Mouse (Mus musculus): ENCODE results near the gene Dnajc6.

Gene Dnajc6

DNA sequence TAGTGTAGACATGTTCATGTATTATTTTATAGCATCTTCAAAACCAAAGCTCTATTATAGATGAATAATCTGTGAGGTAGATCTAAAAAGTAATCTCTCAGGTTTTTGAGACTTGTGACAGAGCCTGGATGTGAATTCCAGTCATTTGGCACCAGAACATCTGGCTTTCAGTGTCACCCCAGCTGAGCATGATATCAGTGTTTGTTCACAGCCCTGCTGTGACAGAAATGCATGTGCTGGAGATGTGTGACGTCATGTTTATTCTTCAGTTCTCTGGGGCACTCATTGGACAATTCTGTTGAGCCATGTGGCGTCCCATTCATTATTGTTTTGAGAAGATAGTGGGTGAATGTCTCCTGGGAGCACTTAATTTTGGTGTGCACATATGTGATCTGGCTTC, 139.1 kb downstream of the Dnajc6 start:
- intact Hi-C loops (cut with DNase I) = no loop called here

DNA sequence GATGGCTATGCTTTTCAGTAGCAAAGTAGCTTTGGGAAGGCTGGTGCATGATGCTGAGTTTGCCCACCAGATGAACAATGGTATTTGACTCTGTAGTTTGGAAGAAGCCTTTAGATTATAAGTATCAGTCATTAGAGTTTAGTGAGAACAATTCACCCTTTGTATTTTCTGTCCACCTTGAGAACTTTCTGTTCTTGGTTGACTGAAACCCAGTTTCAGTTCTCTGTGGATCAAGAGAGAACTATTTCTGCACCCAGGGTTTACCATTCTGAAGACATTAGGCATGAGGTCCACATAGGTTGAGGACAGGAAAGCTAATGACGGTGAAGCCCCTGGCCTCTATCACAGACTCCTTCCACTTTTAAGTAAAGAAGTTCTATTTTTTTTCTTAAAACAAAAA, 141.0 kb downstream of the Dnajc6 start:
- intact Hi-C loops (cut with DNase I) = no loop called here

DNA sequence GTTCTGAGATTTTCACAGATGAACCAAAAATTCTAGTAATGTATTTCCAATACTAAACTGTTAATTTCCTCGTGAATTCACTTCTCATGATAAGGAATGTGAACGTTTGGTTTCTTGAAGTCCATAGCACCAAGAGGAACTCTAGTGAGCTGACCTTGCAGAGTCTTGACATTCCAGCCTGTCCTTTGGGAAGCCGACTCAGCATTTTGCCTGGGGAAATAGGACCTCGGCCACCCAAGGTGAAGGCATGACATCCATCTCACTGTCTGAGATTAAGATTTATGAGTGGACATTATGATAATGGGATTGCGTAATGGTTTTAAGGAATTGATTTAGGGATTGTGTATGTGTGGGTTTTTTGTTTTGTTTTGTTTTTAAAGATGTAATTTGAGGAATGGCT, 144.2 kb downstream of the Dnajc6 start:
- intact Hi-C loops (cut with DNase I) = loop anchor here (10.0 kb wide), 1 partner anchor 146 kb away; the partner anchor contains the start of gene Dnajc6

DNA sequence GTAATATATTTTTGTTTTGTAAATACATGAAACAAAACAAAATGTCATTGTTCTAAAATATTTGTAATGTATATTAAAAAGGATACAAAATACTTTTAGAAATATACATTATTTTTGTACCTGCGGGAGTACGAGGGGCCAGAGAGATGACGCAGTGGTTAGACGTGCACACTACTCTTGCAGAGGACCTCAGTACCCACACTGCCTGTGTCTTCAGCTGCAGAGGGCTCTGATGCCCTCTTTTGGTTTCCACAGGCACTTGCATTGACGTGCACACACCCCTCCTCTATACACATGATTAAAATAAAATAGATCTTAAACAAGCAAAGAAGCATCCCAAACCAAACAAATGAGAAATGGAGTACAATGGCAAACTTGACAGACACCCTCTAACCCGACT, 146.3 kb downstream of the Dnajc6 start:
- intact Hi-C loops (cut with DNase I) = loop anchor here (10.0 kb wide), 1 partner anchor 148 kb away; the partner anchor contains the start of gene Dnajc6

DNA sequence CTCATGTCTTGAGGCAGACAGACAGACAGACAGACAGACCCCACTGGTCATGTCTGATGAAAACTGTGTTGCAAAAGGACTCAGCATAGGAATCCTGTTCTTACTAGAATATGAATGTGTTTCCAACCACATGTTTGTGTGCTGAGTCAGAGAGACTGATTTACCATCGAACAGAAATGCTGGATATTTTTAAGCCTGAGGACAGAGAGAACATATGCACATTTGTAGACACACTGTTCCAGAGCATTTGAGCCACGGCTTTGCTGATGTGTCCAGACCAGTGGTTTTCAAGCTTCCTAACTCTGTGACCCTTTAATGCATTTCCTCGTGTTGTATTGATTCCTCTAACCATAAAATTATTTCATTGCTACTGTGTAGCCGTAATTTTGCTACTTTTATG, 146.8 kb downstream of the Dnajc6 start:
- intact Hi-C loops (cut with DNase I) = loop anchor here (10.0 kb wide), 1 partner anchor 148 kb away; the partner anchor contains the start of gene Dnajc6

DNA sequence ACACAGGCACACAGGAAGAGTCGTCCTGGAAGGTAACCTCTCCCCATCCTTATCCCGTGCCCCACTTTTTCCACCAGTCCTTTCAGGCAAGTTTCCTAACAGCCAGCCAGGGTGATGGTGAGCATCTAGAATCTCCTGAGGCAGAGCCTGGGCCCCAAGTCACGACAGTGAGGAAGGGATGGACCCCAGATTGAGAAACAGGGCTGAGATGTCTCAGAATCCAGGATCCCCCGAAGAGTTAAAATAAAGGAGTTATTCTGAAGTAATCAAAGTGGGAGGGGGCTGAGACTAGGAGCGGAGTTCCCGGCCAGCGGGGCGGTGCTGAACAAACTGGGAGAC, 150.4 kb downstream of the Dnajc6 start:
- intact Hi-C loops (cut with DNase I) = loop anchor here (10.0 kb wide), 1 partner anchor 152 kb away; the partner anchor contains the start of gene Dnajc6

DNA sequence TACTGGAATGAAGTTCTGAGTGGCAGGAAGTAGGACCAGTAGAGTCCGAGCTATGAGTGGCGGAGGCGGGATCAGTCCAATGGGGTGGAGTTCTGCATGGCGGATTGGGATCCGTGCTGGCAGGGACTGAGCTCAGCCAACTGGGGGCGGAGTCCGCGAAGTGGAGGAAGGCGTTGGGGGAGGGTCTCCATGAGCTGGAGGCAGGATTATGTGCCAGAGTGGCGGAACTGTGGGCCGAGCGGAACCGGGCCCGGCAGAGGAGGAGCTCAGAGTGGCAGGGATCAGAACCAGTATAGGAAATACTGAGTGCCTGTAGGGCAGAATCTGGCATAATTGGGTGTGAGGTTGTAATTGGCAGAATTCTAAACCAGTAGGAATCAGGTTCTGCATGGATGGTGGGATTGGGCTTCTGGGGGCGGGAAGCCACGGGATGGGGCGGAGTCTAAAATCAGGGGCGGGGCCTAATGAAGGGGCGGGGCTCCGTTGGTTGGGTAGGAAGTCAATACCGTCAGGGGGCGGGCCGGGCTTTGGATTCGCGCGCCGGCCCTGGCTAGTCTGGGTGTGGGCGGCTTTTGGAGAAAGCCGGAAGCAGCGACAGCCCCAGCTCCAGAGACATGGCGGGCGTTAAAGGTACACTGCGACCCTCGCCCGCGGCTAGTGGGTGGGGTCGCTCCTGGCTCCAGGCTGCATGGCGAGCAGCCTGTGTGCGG, 150.9 kb downstream of the Dnajc6 start, which contains the start of gene Leprot:
Leprot (plus strand) TSS at position 523 of the 710 bp plus-strand sequence.
- intact Hi-C loops (cut with DNase I) = loop anchor here (10.0 kb wide), 1 partner anchor 153 kb away; the partner anchor contains the start of gene Dnajc6

DNA sequence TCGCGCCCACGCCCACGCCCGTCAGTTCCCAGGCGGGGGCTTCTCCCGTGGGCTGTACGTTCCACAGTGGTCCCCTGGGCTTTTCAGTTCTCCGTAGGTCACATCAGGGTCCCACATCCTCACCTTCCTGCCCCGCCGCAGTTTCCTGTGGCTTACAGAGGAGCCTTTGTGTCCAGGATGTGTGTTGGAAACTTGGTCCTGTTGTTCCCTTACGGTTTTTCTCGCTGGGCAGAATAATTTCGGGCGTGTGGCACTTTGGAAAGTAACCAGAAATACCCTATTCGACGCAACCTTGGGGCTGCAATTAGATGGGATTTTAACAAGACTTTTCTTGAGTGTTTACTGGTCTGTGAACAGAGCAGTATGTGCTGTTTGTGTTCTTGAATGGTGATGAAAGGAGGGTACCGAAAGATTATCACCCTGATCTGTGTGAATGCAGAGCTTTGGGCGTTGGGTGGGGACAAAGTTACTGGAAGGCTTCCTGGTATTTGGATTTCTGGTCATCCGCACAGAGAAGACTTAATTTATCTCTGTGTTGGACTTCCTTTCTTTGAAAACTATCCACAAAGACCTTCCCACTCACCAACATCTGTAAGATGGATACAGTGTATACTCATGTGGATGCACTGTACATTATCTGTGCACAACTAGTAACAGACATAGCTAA, 151.7 kb downstream of the Dnajc6 start:
- intact Hi-C loops (cut with DNase I) = loop anchor here (10.0 kb wide), 1 partner anchor 153 kb away; the partner anchor contains the start of gene Dnajc6

DNA sequence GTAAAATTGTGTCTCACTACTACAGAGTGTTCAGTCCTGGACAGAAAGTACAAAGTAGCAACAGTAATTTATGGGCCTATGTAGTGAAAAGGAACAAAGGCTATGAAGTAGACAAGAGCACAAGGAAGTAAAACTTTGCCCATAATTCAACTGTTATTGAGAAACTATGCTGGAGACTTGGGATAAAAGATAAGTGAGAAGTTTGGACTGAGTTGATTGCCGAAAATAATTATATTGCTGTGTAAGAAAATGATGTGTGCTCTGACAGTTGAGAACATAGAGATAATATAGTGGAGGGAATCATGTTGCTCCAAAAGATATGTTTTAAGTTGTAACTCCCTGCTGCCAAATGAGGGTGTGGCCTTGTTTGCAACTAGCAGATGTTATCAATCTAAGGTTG, 152.3 kb downstream of the Dnajc6 start:
- intact Hi-C loops (cut with DNase I) = loop anchor here (10.0 kb wide), 1 partner anchor 154 kb away; the partner anchor contains the start of gene Dnajc6

DNA sequence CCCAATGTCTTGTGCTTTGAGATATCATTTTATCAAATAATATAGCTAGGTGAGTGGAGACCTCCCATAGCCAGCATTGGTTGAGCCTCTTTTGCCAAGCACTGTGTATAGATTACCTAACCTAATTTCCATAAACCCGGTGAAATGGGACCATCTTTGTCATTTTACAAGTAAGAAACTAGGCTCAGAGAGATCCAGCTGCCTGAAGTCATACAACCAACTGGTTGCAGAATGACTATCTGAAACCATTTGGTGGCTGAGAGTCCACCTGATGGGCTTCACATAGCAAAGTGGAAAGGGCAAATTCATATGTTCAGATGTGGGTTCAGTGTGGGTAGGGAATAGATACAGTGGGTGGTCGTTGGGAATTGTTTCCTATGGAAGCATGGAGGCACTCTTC, 154.5 kb downstream of the Dnajc6 start:
- intact Hi-C loops (cut with DNase I) = no loop called here

DNA sequence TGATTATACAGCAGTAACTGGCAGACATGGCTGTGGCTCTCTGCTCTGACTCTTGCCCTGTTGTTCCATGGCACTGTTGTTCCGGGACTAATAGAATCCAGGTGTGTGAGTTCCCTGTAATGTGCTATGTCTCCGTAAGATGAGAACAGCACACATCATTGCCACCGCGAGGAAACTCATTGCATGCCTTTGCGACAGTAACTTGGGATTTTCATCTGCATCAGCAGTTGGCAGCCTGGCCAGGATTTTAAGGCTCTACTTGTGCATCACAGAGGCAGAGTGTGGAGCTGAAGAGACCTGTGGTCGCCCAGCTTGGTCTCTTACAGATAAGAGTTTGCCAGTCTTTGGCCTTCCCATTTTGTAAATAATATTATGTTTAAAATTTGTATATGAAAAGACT, 157.8 kb downstream of the Dnajc6 start:
- intact Hi-C loops (cut with DNase I) = no loop called here

DNA sequence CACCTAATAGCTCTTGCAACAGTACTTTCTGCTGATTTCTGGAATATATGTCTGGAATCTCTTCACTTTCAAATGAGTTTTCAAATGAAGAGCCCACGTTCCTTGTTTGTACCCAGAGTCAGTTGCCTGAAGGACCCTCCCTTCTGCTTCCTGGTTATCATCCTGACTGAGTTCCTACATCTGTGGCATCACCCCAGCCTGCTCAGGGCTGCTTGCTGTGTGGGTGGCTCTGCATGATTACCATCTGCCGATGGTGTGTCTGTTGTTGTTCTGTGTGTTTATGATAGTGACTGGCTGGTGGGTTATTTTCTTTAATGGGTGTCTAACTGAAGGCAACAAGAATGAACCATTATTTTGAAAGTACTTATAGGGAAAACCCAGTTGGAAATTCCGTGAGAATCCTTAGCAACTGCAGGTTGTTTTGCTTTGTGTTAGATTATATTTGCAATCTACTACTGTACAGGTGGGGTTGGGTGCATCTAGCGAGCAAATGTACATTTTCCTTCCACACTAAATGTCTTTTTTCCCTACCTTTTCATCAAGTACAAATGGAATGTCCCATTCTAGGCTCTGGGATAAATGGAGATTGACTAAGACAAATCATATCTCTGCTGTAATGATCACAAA, 158.5 kb downstream of the Dnajc6 start:
- intact Hi-C loops (cut with DNase I) = loop anchor here (5.0 kb wide), 1 partner anchor 342 kb away; no protein-coding TSS in a partner anchor

DNA sequence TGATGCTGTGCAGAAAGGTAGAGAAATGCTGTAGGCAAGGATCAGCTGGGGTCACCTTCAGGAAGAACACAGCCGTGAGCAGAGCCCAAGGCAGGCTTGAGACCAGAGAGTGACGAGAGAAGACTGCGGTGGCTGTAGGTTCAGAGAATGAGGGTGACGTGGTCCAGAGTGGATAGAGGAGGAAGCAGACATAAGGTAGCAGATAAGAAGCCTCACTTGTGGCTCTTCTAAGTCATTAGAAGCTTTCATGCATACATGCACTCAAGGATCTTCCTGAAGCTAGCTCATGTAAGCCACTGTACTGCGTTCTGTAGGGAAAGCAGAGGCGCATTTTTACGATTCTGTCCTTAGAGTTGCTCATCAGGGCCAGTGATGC, 159.0 kb downstream of the Dnajc6 start:
- intact Hi-C loops (cut with DNase I) = loop anchor here (5.0 kb wide), 1 partner anchor 342 kb away; no protein-coding TSS in a partner anchor

DNA sequence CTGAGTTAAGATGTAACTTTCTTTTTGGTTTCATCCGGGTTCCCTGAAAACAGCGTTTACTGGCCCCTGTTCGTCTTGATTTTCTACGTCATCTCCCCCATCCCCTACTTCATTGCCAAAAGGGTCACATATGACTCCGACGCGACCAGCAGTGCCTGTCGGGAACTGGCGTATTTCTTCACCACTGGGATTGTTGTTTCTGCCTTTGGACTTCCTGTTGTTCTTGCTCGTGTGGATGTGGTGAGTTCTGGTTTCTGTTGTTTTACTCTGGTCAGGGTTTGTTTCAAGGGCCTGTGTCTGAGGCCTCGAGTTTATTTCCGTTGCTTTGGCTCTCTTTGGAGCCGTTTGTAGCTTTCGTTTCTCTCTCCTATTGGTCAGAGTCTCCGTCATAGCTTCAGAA, 159.6 kb downstream of the Dnajc6 start:
- intact Hi-C loops (cut with DNase I) = loop anchor here (5.0 kb wide), 1 partner anchor 341 kb away; no protein-coding TSS in a partner anchor

DNA sequence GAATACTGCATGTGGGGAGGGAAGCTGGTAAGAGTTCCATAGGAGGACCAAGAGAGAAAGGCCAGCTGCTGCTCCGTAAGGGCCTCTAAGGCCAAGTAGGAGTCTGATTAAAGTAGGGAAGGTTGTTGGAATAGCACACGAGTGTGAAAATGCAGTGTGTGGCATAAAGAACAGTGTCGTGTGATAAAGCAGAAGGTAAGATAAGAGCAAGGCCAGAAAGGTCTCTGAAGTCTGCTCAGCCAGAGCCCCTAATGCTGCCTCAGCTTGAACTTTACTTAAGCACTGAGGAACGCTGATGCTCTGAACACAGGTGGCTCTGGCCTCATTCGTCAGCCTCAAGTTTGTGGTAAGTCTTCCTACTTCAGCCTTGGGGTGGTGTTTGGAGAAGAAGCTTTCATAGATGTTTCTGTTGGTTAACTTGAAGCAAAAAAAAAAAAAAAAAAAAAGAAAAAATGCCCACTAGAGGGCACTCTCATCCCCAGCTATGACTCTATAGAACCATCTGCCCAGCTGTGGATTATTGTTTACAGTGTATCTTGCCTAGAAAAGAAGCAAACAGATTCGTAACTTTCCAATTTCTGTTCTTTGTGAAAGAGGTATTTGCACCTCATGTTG, 160.6 kb downstream of the Dnajc6 start:
- intact Hi-C loops (cut with DNase I) = loop anchor here (5.0 kb wide), 1 partner anchor 340 kb away; no protein-coding TSS in a partner anchor

DNA sequence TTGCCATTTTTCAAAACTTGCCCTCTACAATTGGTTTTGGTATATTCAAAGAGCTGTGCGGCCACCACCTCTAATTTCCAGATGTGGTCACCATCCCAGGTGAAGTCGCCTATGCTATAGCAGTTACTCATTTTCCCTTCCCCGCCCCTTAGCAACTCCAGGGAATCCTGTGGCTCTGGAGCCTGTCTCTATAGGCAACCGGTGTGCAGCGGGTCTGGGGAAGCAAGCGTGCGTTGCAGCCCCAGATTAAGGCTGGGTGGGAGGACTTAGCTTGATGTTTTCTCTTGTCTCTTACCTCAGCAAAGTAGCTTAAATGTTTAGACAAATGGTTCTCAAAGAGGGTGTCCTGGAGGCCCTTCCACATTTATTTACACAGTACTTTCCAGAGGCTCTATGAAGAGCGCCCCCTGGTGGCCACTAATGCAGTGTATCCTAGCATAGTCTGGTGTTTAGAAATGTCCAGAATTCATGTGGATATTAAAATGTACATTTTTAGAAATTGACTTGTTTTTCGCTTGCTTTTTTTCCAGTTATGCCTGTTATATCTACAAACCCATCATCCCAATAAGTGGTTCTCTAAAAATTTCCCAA, 167.8 kb downstream of the Dnajc6 start:
- intact Hi-C loops (cut with DNase I) = no loop called here

DNA sequence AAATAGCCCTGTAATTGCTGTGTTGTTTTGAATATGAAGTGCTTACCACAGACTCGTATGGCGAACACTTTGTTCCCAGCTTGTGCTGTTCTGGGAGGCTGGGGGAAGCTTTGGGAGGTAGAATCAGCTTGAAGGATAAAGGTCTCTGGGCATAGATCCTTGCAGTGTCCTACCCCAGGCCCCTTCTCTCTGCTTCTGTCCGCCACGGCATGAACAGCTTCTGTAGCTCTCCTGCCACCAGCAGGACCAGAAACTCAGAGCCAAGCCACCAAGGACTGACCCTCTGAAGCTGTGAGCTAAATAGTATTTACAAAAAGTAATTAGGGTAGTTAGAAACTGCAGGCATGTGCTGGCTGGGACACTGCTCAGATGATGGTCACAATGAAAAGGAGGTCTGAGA, 168.3 kb downstream of the Dnajc6 start:
- intact Hi-C loops (cut with DNase I) = no loop called here

DNA sequence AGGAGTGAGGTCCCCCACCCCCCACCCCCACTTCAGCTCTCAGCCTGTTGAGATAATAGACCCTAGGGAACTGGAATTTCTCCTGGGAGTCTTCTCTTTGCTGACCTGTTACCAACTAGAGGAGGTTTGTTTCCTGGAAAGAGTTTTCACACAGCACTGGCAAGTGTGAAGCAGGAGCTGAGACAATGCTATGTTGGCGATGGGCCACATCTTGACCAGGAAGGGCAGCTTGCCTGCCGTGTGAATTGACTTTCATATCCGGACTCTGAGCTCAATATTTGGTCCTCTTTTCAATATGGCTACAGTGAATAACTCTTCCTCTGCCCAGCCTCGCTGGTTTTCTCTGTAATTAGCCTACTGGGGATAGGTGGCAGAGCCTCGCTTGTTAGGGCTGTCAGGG, 172.7 kb downstream of the Dnajc6 start:
- intact Hi-C loops (cut with DNase I) = no loop called here

DNA sequence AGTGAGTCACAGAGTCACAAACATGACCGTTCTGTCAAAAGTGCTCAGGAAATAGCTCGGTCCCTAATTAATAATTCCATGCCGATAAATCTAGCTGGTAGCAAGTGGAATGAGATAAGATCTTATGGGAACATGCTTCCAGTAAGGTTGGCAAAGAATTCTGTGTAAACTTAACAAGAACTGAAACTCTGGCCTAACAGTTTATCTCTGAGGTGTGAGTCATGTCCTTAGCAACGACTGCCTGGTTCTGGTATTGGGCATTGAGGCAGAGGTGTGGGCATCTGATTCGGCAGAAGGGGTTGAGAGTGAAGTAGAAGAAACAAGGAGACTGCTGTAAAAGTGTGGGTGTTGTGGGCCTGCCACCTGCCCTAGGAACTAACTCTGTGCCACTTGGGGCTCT, 173.4 kb downstream of the Dnajc6 start:
- intact Hi-C loops (cut with DNase I) = no loop called here

DNA sequence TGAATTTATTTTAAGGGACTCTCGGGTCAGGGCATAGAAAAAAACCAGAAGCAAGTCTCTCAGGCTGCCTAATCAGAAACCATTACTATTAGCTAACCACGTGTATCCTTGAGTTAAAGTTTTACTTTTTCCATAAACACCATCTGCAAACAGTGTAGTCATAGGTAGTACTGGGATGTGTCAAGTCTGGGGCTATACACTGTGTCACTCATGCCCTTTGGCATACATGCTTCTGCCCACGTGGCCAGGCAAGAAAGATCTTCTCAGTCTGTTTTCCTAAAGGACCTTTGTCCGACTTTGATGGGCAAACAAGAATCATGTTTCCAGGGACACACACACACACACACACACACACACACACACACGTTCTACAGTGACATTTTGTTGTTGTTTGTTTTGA, 178.3 kb downstream of the Dnajc6 start:
- intact Hi-C loops (cut with DNase I) = no loop called here

DNA sequence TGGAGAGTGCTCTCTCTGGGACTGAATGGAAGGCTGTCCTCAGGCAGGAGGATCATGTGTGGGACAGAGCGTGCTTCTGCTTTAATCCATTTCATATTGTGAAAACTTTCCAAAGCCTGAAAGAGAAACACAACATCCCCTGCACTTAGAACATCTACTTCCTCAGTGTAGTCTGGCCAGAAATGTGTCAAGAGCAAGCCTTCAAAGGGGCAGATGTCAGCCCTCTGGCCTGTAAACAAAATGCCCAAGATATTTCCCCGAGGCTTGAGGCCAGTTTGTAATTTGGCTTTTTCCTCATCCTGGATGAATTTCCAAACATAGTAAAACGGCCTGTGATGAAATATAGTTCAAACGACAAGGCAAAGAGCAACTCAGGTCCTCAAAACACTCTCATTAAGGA, 179.3 kb downstream of the Dnajc6 start:
- intact Hi-C loops (cut with DNase I) = no loop called here

Measured in adrenal gland (tissue).